Mouse (Mus musculus) megakaryocyte, embryonic 14.5 days (primary cell): ENCODE data around the gene Sp100.
"Not testable (repeated sequence)": the region's sequence is repeated elsewhere in the genome, so short reads cannot be mapped to it uniquely, and the experiment has no call there.

Experiments
- FLI1 ChIP-seq: IDR thresholded peaks from 2 replicates; pipeline ENCODE4 v1.6.1; 2012; ENCODE audit warnings: low read length, inconsistent platforms, mixed read lengths
- GATA1 ChIP-seq: IDR thresholded peaks from 3 replicates; pipeline ENCODE4 v1.6.1; 2012; ENCODE audit warnings: mixed read lengths, low read length, inconsistent platforms, borderline replicate concordance

DNA sequence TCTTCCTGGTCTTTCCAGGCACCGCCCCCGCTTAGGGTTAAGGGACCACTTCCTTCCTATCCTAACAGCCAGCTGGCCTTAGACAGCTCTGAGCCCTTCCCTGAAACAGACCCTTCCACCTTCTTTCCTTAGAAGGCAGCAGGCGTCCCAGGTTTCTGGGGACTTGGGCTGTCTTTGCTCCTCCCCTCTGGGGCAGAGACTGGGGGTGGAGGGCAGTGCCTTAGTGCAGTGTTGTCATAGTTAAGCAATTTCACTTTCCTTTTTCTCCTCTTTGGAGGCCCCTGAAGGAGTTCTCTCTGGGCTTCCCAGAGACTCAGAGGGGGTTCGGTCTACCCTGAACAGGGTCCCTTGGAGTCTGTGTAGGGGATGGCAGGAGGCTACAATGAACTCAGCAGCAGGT, 49.0 kb upstream of the Sp100 start:
- TF ChIP-seq FLI1, GATA1: not testable (repeated sequence)
